Comparison of ENCODE assay signal across 12 mouse cellular contexts in the genomic region with DNA sequence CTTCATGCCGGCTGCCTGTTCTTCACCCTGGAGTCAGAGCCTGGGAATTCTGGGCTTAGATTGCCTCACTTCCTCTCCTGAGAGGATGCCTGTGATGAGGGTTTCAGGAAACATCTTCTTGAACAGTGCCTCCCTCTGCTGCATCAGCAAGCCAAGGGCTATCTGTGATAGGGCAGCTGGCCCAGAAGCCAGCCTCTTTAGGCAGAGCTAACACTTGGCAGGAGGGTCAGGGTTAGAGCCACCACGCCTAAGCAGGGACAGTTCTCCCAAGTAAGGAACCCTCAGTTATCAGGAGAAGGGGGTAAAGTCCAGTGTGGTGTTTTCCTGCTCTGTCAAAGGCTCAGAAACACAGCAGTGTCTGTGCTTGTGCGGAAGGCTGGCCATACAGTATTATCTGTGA.
"Had no signal": no experiment of that assay in that cellular context is flagged by ENCODE, and none has a peak within 500 bp of the region (broad histone marks: within the 10 kb centered on the region; RNA-seq: fewer than 3 reads in every experiment).

No protein-coding gene starts in this region.

- H3K36me3 ChIP-seq: limb, embryonic 13.5 days; midbrain, embryonic 13.5 days had no signal

- H3K9me3 ChIP-seq: limb, embryonic 13.5 days; midbrain, embryonic 13.5 days had no signal

- H3K9ac ChIP-seq: limb, embryonic 13.5 days; liver, embryonic 14.5 days; midbrain, embryonic 13.5 days had no signal

- DNase-seq: kidney, adult 9 months; kidney, postnatal 36 days; left cerebral cortex, postnatal 4 days; lung, adult 18-20 months; right cerebral cortex, adult 18-20 months; right cerebral cortex, postnatal 25 days; thymus, postnatal 4 days had no signal

- H3K4me3 ChIP-seq: layer of hippocampus, adult 2 months; limb, embryonic 13.5 days; midbrain, embryonic 13.5 days had no signal

- ATAC-seq: midbrain, embryonic 13.5 days had no signal

- H3K27me3 ChIP-seq: limb, embryonic 13.5 days; midbrain, embryonic 13.5 days had no signal

- H3K27ac ChIP-seq: kidney, postnatal 0 days; layer of hippocampus, adult 2 months; limb, embryonic 13.5 days; liver, embryonic 14.5 days; midbrain, embryonic 13.5 days had no signal

- H3K4me2 ChIP-seq: limb, embryonic 13.5 days; midbrain, embryonic 13.5 days had no signal
